Mouse (Mus musculus) embryonic facial prominence, embryonic 11.5 days (tissue): ENCODE data around the gene Adcy6. TPM values are rescaled to one million over a fixed set of nuclear protein-coding genes. Genes with fewer than 3 reads are reported as not detected.
"Not testable (repeated sequence)": the region's sequence is repeated elsewhere in the genome, so short reads cannot be mapped to it uniquely, and the experiment has no call there.

Experiments used
- ATAC-seq: fragments of 200-750 bp; cut with Nextera tagmentation; replicated peaks from 2 replicates; pipeline ENCODE4 v1.8.0; 2017; ENCODE audit warnings: low read depth; ENCODE audit not compliant: insufficient number of reproducible peaks, low FRiP score, low TSS enrichment
- DNase-seq: peaks from one replicate; pipeline ENCODE4 v3.0.0-alpha.2; 2015; ENCODE audit warnings: low spot score
- H3K27ac ChIP-seq: fragments of 300-500 bp; sonication (generic); replicated peaks from 2 replicates; pipeline ENCODE4 v1.5.1; 2014; ENCODE audit warnings: mild to moderate bottlenecking, low read depth, low read length, control low read depth
- H3K27me3 ChIP-seq: fragments of 300-500 bp; sonication (generic); 2 replicates; pipeline ENCODE4 v1.6.1; 2014; ENCODE audit warnings: mild to moderate bottlenecking, low read length, moderate library complexity, mixed read lengths; ENCODE audit not compliant: control insufficient read depth, insufficient read depth
- H3K36me3 ChIP-seq: fragments of 300-500 bp; sonication (generic); replicated peaks from 2 replicates; pipeline ENCODE4 v1.6.1; 2014; ENCODE audit warnings: low read depth, mild to moderate bottlenecking, low read length, moderate library complexity, mixed read lengths; ENCODE audit not compliant: control insufficient read depth, insufficient read depth
- H3K4me1 ChIP-seq: fragments of 300-500 bp; sonication (generic); 2 replicates; pipeline ENCODE4 v1.6.1; 2014; ENCODE audit warnings: low read length, mixed read lengths; ENCODE audit not compliant: control insufficient read depth, insufficient read depth
- H3K4me2 ChIP-seq: fragments of 300-500 bp; sonication (generic); 2 replicates; pipeline ENCODE4 v1.6.1; 2014; ENCODE audit warnings: low read depth, mild to moderate bottlenecking, control low read depth, low read length, moderate library complexity
- H3K4me3 ChIP-seq: fragments of 300-500 bp; sonication (generic); 2 replicates; pipeline ENCODE4 v1.5.1; 2014; ENCODE audit warnings: low read depth, low read length, control low read depth
- H3K9ac ChIP-seq: fragments of 300-500 bp; sonication (generic); replicated peaks from 2 replicates; pipeline ENCODE4 v1.6.1; 2014; ENCODE audit warnings: mild to moderate bottlenecking, control low read depth, low read length
- H3K9me3 ChIP-seq: fragments of 300-500 bp; sonication (generic); replicated peaks from 2 replicates; pipeline ENCODE4 v1.6.1; 2016; ENCODE audit warnings: mild to moderate bottlenecking, low read length, inconsistent platforms, mixed read lengths; ENCODE audit not compliant: control insufficient read depth
- WGBS: fragments of 180-500 bp; shearing (Covaris S2); extraction: QIAGEN DNeasy Blood & Tissue Kit; methylation state at CpG from one replicate; pipeline ENCODE4 v1.1.7; 2014; 5-methylcytosine and 5-hydroxymethylcytosine counted together
- polyA plus RNA-seq: library from polyadenylated mRNA; unstranded; fragments of >200 nt; fragmentation: Nextera tagmentation; extraction: Ambion mirVana; gene quantifications from 2 replicates; pipeline ENCODE4 v1.2.1, GENCODE M21; 2014

Gene Adcy6
- polyA plus RNA-seq, 1 experiment from 2014 or later, result 8.4 TPM

GRCm38 (mm10) chr15:98595049-98595448, 14.8 kb downstream of the Adcy6 start:
- Histone ChIP-seq H3K4me3 (no peak overlapping the region), H3K9ac (no peak overlapping the region), H3K4me2 (no peak overlapping the region), H3K9me3 (no peaks in the 10 kb centered on the region), H3K36me3 (peaks cover 18% of the 10 kb centered on the region), H3K4me1 (no peaks in the 10 kb centered on the region), H3K27me3 (no peaks in the 10 kb centered on the region), H3K27ac (no peak overlapping the region)
- no peak for DNase-seq
- no peak for ATAC-seq
- WGBS, result 91% methylated on average over 5 of the region's 5 CpGs

DNA sequence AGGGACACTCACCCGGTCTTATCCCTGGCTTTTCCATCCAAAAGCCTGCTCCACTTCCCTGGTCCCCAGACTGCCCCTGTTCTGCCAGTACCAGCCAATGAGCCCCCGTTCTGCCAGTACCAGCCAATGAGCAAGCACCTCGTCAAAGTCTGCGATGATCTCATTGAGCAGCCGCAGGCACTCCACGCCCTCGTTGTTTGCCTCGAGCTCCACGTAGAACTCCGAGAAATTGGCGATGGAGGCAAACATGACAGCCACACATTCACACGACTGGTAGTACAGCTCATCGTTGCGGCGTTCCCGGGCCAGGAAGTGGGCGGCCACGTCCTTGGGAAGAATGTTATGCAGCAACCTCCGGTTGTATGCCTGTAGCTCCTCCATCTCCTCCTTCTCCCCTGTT, 15.7 kb downstream of the Adcy6 start:
- Histone ChIP-seq H3K4me2 (no peak overlapping the region), H3K27ac (no peak overlapping the region), H3K9me3 (no peaks in the 10 kb centered on the region), H3K9ac (no peak overlapping the region), H3K36me3 (peaks cover 15% of the 10 kb centered on the region), H3K4me3 (no peak overlapping the region), H3K27me3 (no peaks in the 10 kb centered on the region), H3K4me1 (no peaks in the 10 kb centered on the region)
- no peak for DNase-seq
- ATAC-seq, result no peak
- 83% methylated on average over 19 of the region's 19 CpGs for WGBS

- no peak for ATAC-seq
- H3K36me3 ChIP-seq, result peaks cover 9% of the 10 kb centered on the region
- H3K4me3 ChIP-seq, result no peak overlapping the region
- no peak overlapping the region for H3K4me2 ChIP-seq
- no peaks in the 10 kb centered on the region for H3K9me3 ChIP-seq
- no peaks in the 10 kb centered on the region for H3K27me3 ChIP-seq
- DNase-seq, result no peak
- H3K27ac ChIP-seq, result no peak overlapping the region
- WGBS, result 76% methylated on average over 4 of the region's 4 CpGs
- no peak overlapping the region for H3K9ac ChIP-seq
- H3K4me1 ChIP-seq, result no peaks in the 10 kb centered on the region
Measured at GRCm38 (mm10) chr15:98591396-98591795, 18.5 kb downstream of the Adcy6 start.

DNA sequence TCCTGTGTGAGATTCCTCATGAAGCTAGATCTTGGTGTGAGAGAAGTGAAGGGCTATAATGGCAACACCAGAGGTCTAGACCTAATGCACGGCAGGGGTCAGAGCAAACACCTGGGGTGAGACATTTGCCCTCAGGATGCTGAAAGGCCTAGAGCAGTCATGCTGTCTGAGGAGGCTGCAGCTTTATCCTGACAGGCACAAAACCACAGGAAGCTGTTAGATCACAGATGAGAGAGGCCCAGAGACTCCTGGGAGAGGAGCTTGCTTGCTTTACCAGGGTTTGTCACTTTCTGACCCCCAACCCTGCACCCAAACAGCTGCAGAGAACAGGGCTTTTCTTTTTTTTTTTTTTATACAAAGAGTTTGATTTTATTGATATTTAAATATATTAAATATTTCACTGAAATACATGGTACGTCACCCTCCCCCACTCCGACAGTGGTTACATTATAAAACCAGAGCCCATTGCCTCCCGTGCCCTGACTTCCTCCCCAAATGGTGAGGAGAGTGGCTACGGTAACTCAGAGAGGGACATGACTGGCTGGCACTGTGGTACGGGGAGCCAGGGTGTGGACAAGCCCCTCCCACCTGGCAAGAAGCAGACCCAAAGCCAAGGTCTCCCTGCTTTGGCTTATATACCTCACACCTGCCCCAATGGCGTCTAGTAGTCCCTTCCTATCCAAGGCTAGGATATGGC, 20.1 kb downstream of the Adcy6 start:
- ATAC-seq (no peak), DNase-seq (no peak)
- Histone ChIP-seq H3K4me2 (no peak overlapping the region), H3K9me3 (no peaks in the 10 kb centered on the region), H3K27ac (no peak overlapping the region), H3K27me3 (no peaks in the 10 kb centered on the region), H3K4me3 (no peak overlapping the region), H3K9ac (no peak overlapping the region), H3K4me1 (no peaks in the 10 kb centered on the region), H3K36me3 (peaks cover 2% of the 10 kb centered on the region)
- WGBS, result 67% methylated on average over 7 of the region's 7 CpGs

DNA sequence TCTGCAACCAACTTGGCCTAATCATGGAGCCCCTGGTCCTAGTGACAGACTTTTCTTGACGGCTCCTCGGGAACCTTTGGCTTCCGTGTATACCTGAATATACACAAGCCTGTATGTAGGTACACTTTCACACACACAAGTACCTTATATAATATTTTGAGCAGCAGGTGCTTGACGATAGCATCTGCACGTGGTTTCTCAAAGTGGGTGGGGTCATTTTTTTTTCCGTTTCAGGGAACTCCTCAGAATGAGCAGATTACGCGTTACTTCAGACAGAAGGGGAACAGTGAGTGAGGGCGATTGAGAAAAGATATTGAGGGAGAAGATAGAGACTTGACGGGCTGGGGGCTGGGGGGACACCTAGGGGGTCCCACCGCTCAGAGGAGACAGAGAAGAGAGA, 22.1 kb downstream of the Adcy6 start:
- ATAC-seq (no peak), DNase-seq (no peak)
- no peak overlapping the region for H3K27ac ChIP-seq
- no peak overlapping the region for H3K9ac ChIP-seq
- WGBS, result 88% methylated on average over 11 of the region's 11 CpGs
- no peak overlapping the region for H3K4me2 ChIP-seq
- no peak overlapping the region for H3K4me3 ChIP-seq
- no peaks in the 10 kb centered on the region for H3K4me1 ChIP-seq
- no peaks in the 10 kb centered on the region for H3K27me3 ChIP-seq
- peaks cover 2% of the 10 kb centered on the region for H3K36me3 ChIP-seq
- no peaks in the 10 kb centered on the region for H3K9me3 ChIP-seq

- not testable (repeated sequence) for H3K9me3 ChIP-seq, H3K27ac ChIP-seq, H3K4me2 ChIP-seq, H3K4me3 ChIP-seq, DNase-seq, H3K36me3 ChIP-seq, H3K4me1 ChIP-seq, H3K9ac ChIP-seq, ATAC-seq, H3K27me3 ChIP-seq
- 81% methylated on average over 9 of the region's 9 CpGs for WGBS
Measured at GRCm38 (mm10) chr15:98586141-98586540, 23.7 kb downstream of the Adcy6 start.

DNA sequence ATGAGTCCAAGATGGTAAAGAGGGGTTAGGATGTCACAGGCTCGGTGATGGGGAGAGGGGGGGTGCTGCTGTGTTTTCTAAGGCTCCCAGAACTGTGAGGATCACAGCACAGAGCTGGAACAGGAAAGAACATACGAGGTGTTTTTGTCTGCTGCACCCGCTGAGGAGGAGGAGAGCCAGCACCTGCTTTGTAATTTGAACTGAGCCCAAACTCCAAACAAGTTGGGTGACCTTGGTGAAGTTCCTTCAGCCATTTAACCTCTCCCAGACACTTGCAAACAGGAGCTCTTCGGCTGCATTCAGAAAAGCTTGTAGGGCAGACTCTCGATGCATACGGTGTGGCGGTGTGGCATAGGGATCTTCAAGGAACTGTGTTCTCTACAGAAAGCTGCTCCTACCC, 24.5 kb downstream of the Adcy6 start:
- Histone ChIP-seq H3K27ac (no peak overlapping the region), H3K4me2 (no peak overlapping the region), H3K4me3 (no peak overlapping the region), H3K27me3 (no peaks in the 10 kb centered on the region), H3K36me3 (no peaks in the 10 kb centered on the region; the same call in 1 of the 2 replicates), H3K9me3 (no peaks in the 10 kb centered on the region), H3K4me1 (no peaks in the 10 kb centered on the region), H3K9ac (no peak overlapping the region)
- DNase-seq, result no peak
- WGBS, result 32% methylated on average over 7 of the region's 7 CpGs
- ATAC-seq, result no peak

GRCm38 (mm10) chr15:98582996-98583395, 26.9 kb downstream of the Adcy6 start:
- ATAC-seq, result no peak
- DNase-seq, result no peak
- WGBS, result 71% methylated on average over 8 of the region's 8 CpGs
- Histone ChIP-seq H3K4me1 (no peaks in the 10 kb centered on the region), H3K4me3 (no peak overlapping the region), H3K27ac (no peak overlapping the region), H3K36me3 (no peaks in the 10 kb centered on the region; the same call in 1 of the 2 replicates), H3K9me3 (no peaks in the 10 kb centered on the region), H3K27me3 (no peaks in the 10 kb centered on the region), H3K4me2 (no peak overlapping the region), H3K9ac (no peak overlapping the region)
